Mouse (Mus musculus) gastrocnemius, postnatal 14 days (tissue): ENCODE measurements around the gene St3gal3. TPM values are rescaled to one million over a fixed set of nuclear protein-coding genes. Genes with fewer than 3 reads are reported as not detected.

Source experiments
- DNase-seq: peaks from one replicate; pipeline ENCODE4 v3.0.0; 2021; ENCODE audit warnings: mixed read lengths
- intact Hi-C: fragments of 180-260 bp; cut with DNase I; formaldehyde crosslinking; loops from one replicate; pipeline ENCODE4 v1.15.1; 2025; ENCODE audit warnings: low total_unique reads
- total RNA-seq, 2 experiments: library from RNA; stranded (reverse); gene quantifications; 2 replicates each; pipeline ENCODE4 v1.2.3; 2021

St3gal3 gene
- total RNA-seq, 2 experiments from 2014 or later, result 50.0 to 56.1 TPM

DNA sequence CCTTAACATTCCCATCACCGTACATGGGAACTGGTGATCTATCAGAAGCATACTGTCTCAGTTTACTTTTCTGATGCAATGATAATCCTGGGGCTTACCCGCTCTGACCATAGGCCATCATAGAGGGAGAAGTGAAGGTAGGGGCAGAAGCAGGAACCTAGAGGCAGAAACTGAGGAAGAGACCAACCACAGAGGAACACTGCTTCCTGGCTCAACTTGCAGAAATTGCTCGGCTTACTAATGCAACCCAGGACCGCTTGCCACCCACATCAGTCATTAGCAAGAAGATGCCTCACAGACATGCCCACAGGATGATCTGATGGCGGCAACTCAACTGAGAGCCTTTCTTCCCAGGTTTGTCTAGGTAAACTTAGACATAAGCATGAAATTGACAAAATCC is 216.0 kb downstream of the St3gal3 start:
- intact Hi-C loops, result loop anchor here (10.0 kb wide), 1 partner anchor 84 kb away; the partner anchor contains the start of gene Slc6a9

DNA sequence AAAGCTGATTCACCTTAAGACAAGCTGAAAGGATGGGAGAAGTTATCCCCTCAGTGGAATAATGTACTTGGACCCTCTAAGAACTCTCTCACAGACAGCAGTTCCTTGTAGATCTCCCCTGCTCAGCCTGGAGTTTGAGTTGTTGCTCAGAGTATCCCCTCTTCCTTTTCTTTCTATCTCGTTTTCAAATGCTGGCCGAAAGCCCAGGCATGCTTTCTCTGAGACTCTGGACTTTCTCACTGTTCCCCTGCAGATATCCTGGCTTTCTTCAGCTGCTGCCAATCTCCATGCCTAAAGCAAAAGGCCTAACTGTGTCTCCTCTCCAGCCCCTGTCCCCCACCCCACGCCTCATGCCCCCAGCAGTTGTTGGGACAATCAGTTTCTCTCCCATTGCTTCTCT is 216.5 kb downstream of the St3gal3 start:
- no peak for DNase-seq
- intact Hi-C loops, result loop anchor here (10.0 kb wide), 1 partner anchor 83 kb away; the partner anchor contains the start of gene Slc6a9

More for the DNA sequence above, 216.0 kb downstream of the St3gal3 start:
- DNase-seq, result no peak

DNA sequence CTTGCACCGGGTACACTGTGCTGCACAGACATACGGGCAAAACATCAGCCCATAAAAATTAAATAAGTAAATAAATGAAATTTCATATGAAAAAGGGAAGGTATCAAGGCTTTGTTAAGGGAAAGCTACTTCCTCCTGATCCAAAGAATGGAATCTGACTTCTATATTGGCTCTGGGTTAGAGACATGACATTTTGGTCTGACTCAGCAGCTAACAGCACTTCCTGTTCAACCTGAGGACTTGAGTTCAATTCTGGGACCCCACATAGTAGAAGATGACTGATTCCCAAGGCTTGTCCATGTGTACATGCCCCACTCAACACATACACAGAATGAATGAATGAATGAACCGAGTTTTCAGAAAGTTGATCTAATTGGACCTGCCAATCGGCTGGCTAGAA is 216.9 kb downstream of the St3gal3 start:
- intact Hi-C loops, result loop anchor here (10.0 kb wide), 1 partner anchor 83 kb away; the partner anchor contains the start of gene Slc6a9
- no peak for DNase-seq

- intact Hi-C loops, result loop anchor here (10.0 kb wide), 1 partner anchor 83 kb away; the partner anchor contains the start of gene Slc6a9
- DNase-seq, result no peak
Observed at GRCm38 (mm10) chr4:117917402-117917801, 217.3 kb downstream of the St3gal3 start.

DNA sequence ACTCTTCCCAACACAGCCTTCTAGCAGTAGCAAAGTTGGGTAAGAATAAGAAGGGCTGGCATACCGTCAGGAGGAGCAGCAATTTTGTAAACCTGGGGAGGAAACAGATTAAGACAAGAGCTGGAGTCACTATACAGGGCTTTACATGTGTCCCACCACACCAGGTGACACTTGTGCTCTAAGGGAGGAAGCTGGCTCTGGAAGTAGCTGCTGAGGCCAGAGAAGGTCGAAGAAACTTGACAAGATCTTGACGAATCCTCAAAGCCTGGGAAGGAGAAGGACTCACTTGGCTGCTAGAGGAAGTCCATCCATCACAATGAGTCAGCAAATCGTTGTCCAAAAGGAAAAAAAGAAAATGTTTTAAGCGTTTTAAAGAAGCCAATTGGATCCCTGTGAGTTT is 218.3 kb downstream of the St3gal3 start:
- no peak for DNase-seq
- intact Hi-C loops, result loop anchor here (10.0 kb wide), 1 partner anchor 82 kb away; the partner anchor contains the start of gene Slc6a9

- intact Hi-C loops, result loop anchor here (10.0 kb wide), 1 partner anchor 81 kb away; the partner anchor contains the start of gene Slc6a9
- no peak for DNase-seq
Observed at GRCm38 (mm10) chr4:117915489-117916105, 219.1 kb downstream of the St3gal3 start.

DNA sequence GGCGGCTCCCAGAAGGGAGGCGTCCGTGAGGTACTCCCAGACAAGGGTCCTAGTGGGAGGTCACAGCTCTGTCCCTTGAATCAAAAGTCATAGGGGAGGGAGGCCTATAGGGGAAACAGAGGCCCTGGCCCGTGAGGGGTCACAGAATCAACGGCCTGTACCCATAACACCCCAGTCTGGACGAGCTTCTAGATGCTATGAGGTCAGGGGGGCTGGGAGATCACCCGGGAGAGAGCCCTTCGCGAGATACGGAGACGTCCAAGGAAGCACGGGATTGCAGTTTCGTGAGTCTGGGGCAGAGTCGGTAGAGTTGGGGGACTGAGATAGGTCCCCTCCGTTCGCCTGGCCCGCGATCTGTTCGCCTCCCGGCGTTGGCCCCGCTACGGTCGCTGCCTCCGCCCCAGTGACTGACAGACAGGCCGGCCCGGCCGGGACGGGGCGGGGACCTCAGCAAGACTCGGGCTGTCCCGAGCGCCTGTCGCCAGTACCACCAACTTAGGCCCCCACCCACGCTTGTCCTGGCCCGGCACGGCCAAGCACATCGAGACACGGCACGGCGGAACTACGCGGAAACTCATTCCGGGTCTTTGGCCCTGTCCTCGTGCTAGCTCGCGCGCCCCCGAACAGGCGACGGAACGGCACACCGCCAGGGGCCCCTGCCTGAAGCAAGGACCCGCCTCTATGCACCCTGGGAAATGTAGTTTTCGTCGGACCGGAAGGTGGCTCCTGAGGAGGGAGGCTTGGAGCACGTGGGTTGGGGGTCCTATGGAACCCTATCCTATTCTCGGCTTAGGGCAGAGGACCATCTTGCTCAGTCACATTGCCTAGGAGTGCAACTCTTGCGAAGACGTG is 219.9 kb downstream of the St3gal3 start, which contains the start of gene Ipo13:
Gene Ipo13 (minus strand): TSS at position 409 of the 852 bp plus-strand sequence.
- peak; percentile 92 for DNase-seq
- intact Hi-C loops, result loop anchor here (10.0 kb wide), 1 partner anchor 80 kb away; the partner anchor contains the start of gene Slc6a9

- DNase-seq, result peak; percentile 70
- intact Hi-C loops, result loop anchor here (10.0 kb wide), 1 partner anchor 79 kb away; the partner anchor contains the start of gene Slc6a9
Observed at GRCm38 (mm10) chr4:117914031-117914430, 220.7 kb downstream of the St3gal3 start.

DNA sequence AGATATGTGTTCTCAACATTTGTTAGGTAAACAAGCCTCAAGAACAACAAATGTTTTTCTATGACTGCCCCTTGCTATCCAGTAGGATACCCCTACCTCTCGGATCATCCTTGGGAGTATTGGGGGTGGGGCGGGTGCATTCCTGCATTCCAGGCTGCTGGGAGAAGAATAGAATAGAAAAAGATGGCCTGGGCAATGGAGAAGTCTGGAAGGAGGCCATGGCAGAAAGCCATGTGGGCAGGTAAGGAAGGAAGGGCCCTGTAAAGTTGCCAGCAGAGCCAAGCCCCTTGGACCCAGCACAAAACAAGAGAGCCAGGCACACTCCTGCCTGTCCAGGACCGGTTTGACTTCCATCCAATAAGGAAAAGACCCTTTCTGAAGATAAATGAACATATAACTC is 221.3 kb downstream of the St3gal3 start:
- DNase-seq, result no peak
- intact Hi-C loops, result loop anchor here (10.0 kb wide), 1 partner anchor 79 kb away; the partner anchor contains the start of gene Slc6a9

DNA sequence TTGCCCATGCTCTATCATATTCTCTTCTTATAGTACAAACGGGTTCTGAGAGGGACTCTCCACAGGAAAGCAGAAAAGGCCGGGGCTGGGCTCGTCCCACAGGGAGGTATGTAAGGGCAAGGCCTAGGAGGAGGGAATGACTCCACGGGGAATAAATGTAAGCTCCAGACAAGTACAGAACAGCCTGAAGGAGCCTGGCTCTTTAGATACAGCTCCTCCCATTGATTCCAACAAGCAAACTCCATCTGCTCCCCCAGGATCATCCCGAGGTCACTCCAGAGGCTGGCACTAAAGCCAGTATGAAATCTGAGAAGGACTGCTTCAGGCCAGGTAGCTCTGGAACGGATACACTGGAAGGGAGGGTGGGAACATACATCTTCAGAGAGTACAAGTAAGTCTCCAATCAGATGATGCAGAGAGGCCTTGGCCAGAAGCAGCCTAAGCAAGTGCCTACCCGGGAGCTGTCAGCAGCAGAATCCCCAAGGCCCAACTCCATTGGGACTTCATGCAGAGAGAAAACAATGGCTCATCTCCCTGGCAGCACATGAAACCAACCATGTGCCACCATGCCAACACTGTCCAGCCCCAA is 221.9 kb downstream of the St3gal3 start:
- DNase-seq, result no peak
- intact Hi-C loops, result loop anchor here (10.0 kb wide), 1 partner anchor 78 kb away; the partner anchor contains the start of gene Slc6a9

- intact Hi-C loops, result loop anchor here (10.0 kb wide), 1 partner anchor 77 kb away; the partner anchor contains the start of gene Slc6a9
- DNase-seq, result no peak
Observed at GRCm38 (mm10) chr4:117912131-117912561, 222.6 kb downstream of the St3gal3 start.

DNA sequence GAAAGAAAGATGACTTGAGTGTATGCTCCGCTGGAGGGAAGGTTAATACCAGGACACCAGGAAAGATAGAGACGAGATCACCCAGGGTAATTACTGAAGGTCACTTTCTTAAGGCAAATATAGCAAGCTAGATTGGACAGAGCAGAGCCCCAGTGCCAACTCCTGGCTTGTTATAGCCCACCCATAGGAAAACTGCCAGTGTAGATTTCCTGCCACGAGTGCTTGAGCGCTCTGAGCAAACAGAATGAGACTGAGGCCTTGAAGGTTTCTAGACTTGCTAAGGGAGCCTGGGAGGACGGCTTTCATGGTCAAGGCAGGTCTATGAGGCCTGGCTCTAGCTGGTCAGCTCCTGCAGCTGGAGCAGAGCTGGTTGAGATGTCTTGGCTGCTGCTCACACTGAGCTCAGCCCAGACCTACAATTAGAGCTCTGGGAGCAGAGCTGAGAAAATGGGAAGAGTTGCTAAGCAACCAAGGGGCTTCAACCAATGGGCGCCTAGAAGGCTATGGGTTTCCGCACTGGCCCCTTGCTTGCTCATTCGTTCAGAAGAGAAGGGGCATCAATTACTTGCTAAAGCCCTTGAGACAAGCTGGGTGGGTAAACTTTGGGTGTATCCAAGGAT is 225.8 kb downstream of the St3gal3 start:
- no peak for DNase-seq
- intact Hi-C loops, result no loop called here

DNA sequence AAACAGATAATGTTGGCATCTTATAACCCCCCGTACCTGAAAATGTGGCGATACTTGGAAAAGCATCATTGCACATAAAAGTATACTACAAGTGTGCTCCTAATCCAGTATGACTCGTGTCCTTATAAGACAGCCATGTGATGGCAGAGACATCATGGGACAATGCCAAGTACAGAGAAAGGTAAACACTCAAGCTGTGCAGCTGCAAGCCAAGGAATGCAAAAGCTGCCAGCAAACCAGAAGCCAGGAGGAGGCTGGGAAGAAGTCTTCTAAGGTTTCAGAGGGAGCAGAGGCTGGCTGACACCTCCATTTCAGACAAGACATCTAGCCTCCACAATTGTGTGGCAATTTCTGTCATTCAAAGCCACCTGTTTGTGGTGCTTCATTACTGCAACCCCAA is 228.5 kb downstream of the St3gal3 start:
- peak; percentile 50 for DNase-seq
- intact Hi-C loops, result no loop called here

- intact Hi-C loops, result no loop called here
- no peak for DNase-seq
Observed at GRCm38 (mm10) chr4:117904761-117905160, 230.0 kb downstream of the St3gal3 start.

GRCm38 (mm10) chr4:117904094-117904493 is 230.6 kb downstream of the St3gal3 start:
- no peak for DNase-seq
- intact Hi-C loops, result no loop called here

- intact Hi-C loops, result no loop called here
- DNase-seq, result no peak
Observed at GRCm38 (mm10) chr4:117898111-117898510, 236.6 kb downstream of the St3gal3 start.

DNA sequence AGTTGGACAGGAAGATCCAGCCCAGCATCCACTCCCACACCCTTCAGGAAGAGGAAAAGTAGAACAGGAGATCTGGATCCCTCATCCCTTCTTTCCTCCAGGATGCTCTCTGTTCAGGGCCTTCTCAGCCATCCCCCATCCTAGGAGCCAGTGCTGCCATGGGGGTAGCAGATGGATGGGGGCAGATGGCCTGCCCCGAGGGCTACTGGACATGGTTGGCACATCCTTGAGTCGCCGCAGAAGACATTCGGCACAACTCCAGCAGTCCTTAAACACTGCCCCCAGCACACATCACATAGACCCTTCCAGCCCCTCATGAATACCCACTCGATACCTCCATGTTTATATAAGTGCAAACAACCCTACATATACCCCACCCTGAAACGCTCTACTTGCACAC is 238.7 kb downstream of the St3gal3 start:
- no peak for DNase-seq
- intact Hi-C loops, result no loop called here

DNA sequence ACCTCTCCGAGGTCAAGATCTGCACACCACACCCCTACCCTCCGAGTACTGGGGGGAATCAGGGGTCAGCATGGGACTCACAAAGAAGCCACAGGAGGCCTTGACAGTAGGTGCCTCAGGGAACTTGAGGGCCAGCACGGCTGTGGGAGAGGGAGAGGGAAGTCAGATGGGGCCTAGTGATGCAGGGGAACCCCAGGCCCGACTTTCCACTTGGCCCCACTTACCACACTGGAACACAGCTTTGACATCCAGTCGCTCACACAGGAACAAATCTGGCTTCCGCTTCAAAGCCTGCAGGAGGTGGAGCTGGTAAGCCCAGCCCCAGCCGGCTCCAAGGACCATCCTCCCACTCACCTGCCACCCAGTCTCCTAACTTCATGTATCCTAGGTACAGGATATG is 239.4 kb downstream of the St3gal3 start:
- no peak for DNase-seq
- intact Hi-C loops, result no loop called here

- DNase-seq, result no peak
- intact Hi-C loops, result no loop called here
Observed at GRCm38 (mm10) chr4:117894601-117895000, 240.1 kb downstream of the St3gal3 start.
